Mouse (Mus musculus): ENCODE data around the gene Cbfa2t2.

- TF ChIP-seq CTCF (IDR thresholded peaks at IDR 0.05; ENCODE audit: extremely low read depth, insufficient read depth, low read length) (no peak), POLR2A (IDR thresholded peaks at IDR 0.05; ENCODE audit: extremely low read depth, insufficient read depth, low read length) (0 out of 2 replicates have a peak, but pooled peaks have one; percentile 41)
These were observed 214 bp upstream of the Cbfa2t2 start for GRCm38 (mm10) chr2:154436076-154436457.

All from cortical plate, adult 2 months (tissue).